Mouse (Mus musculus): ENCODE results near the gene Zfp978. TPM values are rescaled to one million over a fixed set of nuclear protein-coding genes. Genes with fewer than 3 reads are reported as not detected.
"Not testable (repeated sequence)": the region's sequence is repeated elsewhere in the genome, so short reads cannot be mapped to it uniquely, and the experiment has no call there.

The Zfp978 gene
- polyA plus RNA-seq, 2 experiments from 2014 or later, result 0.33 TPM; not detected in 1

DNA sequence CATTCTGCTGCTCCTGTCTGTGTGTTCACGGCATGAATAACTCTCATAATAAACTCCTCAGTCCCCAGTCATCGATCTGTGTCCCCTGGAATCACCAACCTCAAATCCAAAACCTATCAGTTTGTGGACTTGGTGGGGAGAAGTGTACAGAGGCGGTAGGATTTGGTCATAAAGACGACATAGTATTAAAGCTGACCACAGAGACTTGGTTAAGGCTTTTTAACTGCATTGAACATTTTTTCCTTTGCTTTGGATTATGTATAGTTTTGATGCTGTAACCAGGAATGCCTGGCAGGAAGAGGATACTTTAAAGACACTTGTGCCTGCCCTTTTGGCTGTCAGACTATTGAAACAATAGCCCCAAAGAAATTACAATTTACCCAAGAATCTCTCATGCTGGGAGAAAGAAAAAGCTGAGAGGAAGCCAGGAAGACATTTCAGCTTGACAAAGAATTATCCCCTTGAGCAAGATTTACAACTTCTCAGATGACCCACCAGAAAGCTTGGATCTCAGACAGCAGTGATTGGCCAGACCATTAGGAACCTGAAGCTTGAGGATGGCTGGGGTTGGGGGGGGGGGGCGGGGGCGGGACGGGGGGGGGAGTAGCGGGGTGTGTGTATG lies 56.2 kb downstream of the Zfp978 start:
- ATAC-seq, result no peak

DNA sequence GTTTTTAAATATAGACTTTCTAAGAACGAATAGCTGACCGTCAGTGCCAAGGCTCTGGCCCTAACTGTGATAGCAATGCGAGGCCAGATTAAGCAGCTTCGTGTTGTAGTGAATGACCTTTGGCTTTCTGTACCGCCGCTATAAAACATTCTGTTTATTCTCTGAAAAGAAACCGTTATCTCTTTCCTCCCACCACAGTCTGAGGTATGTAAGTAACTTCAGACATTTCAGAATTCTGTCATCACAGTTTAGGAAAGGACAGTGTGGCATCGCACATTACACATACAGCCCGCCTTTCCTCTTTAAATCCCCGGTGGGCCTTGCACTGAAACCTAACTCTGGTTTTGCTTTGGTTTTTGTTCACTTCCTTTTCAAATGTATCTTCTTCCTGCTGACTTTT lies 56.8 kb downstream of the Zfp978 start:
- ATAC-seq, result no peak

DNA sequence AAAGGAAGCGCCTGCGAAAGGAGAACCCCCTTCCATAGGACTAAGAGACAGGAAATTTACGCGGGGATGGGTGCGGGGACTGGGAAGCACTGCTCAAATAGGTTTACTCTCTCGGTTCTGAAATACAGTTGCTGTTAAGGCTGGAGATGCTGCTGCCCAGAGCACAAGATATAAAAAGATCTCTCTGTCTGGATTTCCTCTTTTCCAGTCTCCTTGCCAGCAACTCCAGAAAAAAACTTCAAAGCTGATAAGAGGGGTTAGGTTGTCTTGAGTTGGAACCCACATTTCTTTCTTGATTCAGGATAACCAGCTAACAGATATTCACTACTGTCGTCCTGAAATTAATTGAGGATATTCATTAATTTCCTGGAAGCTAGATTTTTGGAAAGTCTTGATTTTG lies 57.2 kb downstream of the Zfp978 start:
- not testable (repeated sequence) for ATAC-seq

DNA sequence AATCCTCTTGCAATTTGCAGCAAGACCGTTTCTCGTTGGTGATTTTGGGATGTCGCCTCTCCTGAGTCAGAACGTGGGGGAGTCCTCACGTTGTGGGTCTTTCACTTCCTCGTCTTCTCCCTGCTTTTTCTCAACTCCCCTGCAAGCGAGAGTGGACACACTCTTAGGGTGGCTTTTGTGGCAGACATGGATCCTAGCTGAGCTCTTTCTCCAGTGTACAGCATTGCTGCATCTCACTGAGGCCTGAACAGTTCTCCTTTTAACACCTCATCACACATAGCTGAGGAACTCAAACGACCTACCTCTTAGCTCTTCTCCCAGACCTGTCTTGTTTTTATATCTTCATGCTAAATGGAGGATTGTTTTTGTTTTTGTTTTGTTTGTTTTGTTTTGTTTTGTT lies 58.1 kb downstream of the Zfp978 start:
- ATAC-seq, result not testable (repeated sequence)

DNA sequence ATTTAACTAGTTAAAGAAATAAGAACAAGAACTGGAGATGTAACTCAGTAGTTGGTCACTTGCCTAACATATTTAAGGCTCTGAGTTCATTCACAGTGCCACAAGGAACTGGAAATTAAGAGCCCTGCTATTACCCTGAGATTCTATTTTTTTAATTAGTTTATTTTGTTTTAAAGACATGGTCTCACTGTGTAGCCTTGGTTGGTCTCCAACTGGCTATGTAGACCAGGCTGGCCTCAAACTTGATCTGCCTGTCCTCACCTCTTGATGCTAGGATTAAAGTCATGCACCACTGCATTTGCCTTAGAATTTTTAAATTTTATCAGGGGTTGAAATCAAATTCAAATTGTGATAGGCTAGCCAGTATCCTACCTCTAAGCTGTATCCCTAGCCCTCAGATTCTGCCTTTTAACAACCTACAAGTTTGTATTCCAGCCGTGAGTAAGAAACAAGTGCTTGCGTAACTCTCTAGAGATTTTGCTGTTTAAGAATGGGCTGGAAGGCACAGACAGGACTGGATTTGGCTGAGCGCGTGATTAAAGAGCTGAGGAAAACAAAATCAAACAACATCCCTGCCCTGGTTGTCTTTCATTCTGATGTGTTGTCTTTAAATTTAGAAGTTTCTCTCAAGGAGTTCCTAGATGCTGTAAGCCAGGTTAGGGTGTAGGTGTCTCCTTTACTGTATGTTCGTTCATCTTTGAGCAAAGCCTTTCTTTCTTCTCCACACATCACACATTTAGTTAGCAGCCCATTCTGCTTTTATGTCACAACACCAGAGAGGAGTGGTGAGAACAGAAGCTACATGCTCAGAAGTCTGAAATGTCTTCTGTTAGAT lies 58.9 kb downstream of the Zfp978 start:
- ATAC-seq, result not testable (repeated sequence)

DNA sequence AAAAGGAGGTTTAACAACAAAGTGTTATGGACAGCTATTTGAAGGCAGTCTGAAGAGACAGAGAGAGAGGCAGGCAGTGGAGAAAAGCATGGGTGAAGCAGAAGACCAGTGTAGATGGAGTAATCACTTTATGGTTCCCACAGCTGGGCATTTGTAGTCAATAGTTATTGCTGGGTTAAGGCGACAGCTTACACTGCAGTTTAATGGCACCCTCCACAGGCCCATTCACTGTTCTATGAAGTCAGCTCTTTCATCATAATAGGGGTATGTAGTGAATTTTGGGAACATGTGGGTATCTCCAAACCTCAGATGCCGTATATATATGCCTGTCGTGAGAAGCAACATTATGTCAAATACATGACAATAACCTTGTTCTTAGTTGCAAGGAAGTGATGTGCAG lies 59.7 kb downstream of the Zfp978 start:
- no peak for ATAC-seq

DNA sequence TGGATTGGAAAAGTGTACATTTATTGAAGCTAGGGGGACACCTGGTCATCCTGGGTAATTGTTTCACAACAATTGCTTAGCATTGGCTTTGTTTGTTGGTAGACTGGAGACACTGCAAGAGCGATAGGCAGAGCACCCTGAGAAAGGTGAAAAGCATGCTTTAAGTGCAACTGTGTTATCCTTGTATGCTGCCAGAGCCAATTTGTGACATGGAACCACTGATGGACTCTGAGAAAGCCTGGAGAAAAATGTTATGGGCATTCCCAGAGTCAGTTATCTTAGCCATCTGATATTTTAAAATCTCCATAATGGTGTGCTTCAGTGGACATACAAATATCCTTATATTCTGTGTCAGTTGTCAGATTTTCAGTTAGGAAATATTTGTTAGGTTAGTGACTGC lies 60.2 kb downstream of the Zfp978 start:
- ATAC-seq, result not testable (repeated sequence)

DNA sequence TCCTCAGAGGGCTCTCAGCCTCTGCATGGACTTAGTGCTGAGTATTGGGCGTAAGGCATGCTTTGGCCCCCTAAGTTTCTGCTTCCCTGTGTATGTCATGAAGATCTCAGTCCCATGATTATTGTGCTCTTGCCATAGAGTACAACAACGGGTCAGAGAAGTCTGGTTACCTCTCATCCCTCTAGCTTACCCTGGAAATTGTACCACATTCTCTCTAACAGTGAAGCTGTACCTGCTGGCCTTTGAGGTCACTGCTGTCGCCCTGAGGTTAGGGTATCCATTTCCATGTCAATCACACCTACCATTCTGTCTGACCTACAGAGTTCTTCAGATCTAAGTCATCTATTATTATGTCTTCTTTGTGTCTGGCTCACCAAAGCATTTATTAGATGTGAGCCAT lies 62.0 kb downstream of the Zfp978 start:
- no peak for ATAC-seq

DNA sequence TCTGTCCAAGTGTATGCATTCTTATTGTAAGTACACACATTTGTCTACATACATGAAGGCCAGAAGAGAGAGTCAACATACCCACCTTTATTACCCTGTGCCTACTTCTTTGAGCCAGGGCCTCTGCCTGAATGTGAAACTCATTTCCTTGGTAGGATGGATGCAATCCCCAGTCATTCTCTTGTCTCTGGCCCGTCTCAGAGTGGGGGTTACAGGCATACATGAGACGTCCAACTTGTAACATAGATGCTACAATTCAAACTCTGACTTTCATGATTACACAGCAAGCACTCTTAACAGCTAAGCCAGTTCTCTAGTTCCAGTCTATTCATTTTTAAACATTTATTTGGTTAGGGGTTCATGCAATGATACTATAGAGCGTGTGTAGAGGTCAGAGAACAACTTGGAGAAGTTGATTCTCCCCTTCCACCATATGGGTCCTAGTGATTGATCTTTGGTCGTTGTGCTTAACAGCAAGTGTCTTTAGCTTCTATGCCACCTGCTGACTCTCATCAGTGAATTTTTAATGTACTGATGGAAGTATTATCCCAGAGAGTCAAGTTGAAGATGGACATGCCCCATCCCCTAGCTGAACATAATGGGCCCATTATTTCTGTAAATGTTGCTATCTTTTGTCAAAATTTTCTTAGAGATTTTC lies 62.7 kb downstream of the Zfp978 start:
- no peak for ATAC-seq

DNA sequence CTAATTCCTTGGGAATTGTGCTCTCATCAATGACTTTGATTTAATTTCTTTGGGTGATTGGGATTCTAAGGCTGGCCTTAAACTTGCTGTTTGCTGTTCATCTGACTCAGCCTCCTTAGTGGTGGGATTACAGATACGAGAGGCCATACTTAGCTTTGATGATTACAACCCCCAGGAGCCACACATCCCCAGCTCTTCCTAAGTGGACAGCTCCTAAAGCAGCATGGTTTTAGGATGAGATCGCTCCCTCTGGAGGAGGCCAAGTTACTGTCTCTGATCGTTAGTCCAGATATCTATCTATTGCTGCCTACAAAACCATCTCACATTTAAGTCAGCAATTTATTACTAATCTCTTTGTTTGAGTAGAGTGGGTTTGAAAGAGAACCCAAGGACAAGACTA lies 63.3 kb downstream of the Zfp978 start:
- ATAC-seq, result not testable (repeated sequence)

DNA sequence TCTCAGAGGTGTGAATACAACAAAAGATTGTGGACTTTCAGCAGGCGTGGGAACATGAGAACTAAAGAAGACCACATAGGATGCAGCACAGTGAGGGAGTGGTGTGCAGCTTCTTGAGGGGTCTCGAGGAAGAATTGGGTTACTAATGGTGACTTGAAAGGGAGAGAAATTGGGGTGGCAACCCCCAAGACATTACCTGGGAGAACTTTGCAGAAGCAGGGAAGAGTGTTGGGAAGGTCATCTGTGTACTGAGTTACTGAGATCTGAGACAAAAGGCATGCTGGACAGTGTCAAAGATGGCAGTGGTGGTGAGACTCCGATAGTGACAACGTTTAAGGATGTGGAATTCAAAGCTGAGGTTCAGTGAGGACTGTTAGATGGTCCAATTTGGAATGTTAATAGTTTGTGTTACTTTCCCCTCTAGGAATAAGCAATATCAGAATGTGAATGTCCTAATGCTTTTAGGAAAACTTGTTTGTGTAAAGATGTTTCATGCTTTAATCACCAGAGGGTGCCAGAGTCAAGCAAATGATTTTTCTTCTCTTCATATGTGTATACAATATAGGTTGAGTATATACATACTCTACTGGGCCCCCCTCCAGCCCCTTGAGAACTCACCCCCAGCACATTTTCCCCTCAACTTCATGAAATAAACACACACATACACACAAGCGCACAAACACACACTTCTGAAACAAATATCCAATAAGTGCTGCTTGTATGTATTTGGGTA lies 64.7 kb downstream of the Zfp978 start:
- peak; percentile 6 for ATAC-seq

DNA sequence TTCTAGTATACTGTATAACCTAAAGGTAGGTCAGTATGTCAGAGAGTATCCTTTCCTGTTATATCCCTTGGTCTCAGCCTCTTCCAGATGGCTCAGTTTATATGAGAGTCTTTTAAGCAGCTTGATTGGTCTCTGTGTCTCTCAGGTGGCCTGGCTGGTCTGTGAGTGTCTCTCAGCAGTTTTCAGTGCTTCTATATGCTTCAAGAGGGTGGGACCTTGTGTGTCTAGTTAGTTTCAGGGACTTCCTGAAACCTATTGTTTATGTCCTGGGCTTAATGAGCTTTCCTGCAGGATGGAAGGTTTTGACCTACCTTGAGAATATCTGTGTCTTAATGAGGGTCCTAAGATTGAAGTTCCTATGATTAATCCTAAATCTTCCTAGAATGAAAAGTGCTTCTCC lies 69.5 kb downstream of the Zfp978 start:
- no peak for ATAC-seq

DNA sequence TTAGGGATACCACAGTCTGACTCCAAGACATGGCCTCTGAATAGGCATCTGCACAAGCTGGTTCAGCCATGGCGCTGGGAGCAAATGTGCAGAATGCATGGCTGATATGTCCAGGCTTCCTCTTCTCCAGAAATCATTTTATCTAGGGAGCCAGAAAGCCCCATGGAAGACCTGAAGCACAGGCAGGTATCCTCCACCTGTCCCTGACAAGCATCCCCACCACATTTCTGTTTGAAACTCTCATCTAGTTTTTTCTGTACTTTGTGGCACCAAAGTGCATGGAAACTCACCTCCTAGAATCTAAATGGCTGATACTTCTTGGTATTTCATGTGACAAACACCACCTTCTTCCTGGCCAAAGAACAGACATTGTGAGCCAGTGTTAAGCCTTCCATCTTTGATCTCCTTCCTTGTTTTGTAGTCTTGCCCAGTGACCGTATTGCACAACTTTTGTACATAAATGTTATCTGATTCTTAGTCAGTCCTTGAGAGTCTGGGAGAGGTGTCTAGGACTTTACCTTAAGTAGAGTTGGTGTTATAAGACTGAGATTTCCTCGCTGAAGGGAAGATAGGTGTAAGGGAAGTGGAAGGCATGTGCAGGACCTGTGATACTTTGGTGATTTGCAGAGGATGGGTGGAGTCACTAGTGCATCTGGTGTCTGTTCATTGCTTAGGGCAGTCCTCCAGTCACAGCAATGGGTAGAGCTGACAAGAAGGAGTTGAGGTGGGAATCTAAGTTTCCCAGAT lies 70.8 kb downstream of the Zfp978 start:
- peak; percentile 9 for ATAC-seq

DNA sequence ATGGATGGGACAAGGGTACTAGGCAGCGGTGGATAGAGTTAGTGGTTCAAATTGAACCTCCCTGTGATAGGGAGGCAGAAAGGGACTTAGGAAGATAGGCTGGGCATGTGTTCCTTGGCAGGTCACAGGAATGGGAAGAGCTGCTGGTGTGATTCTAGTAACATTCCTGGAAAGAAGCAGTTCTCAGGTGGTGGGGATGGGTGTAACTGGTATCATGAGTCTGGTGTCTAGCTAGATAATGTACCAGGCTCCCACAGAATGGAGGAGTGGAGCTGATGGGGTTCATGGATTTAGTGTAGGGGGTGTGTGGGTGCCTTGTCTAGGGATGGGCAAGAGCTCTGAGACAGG lies 71.3 kb downstream of the Zfp978 start:
- no peak for ATAC-seq

DNA sequence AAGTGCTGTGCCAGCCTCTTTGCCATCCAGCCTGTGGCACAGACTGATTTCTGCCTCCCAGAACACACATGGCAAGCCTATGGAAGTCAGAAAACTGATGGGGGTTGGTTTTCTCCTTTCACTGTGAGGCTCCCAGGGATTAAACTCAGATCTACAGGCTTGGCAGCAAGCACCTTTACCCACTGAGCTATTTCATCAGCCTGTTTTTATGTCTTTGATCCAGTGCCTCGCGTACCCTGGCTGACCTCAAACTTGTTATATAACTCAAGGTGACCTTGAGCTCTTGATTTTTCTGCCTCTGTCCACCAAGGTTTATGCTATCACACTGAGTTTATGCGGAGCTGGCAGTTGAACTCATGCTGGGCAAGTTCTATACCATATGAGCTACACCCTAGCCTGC lies 71.9 kb downstream of the Zfp978 start:
- ATAC-seq, result no peak

DNA sequence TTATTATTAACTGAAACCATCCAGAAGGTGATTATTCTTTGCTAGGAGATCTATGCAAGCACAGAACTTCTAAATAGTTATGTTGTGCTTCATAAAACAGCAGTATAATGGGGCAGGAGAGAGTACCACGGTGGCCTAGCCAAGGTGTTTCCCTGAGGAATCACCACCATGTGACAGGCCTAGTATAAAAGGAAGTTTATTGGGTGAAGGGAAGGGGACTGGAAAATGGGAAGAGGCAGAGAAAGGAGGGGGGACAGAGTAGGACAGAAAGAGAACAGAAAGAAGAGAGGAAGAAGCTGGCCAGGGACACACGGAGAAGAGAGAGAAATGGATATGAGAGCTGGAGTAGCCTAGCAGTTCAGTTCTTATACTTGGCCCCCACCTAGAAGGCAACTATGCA lies 72.8 kb downstream of the Zfp978 start:
- ATAC-seq, result no peak

Other genes with a start within 250 kb of the Zfp978 start
- gene Zfp991, start 229.3 kb upstream of the Zfp978 start, polyA plus RNA-seq (2017; shearing (Covaris generic)), result 10 to 100 TPM in 1 of 2 experiments, 1 to 10 TPM in 1; 6.4 to 12.5 TPM
- under 1 TPM; 0.46 to 0.73 TPM for gene Zfp988, start 55.6 kb upstream of the Zfp978 start, polyA plus RNA-seq (2017; shearing (Covaris generic))
- gene Zfp982, start 131.1 kb downstream of the Zfp978 start, polyA plus RNA-seq (2017; shearing (Covaris generic)), result under 1 TPM in 1 of 2 experiments, not detected in 1; 0.49 TPM
- gene Gm16503, start 178.9 kb downstream of the Zfp978 start, polyA plus RNA-seq (2017; shearing (Covaris generic)), result under 1 TPM in 1 of 2 experiments, not detected in 1; 0.22 TPM
- gene Zfp985, start 192.0 kb downstream of the Zfp978 start, polyA plus RNA-seq (2017; shearing (Covaris generic)), result 1 to 10 TPM in 1 of 2 experiments, under 1 TPM in 1; 0.73 to 2.9 TPM